Mouse (Mus musculus): ENCODE measurements around the gene Cryba4. TPM values are rescaled to one million over a fixed set of nuclear protein-coding genes. Genes with fewer than 3 reads are reported as not detected.
A peak's percentile ranks its signal among the peaks of the same experiment; 100 is the strongest.

Cryba4 gene
- polyA plus RNA-seq, 1 experiment, result 1.4 TPM

GRCm38 (mm10) chr5:112280863-112281660 lies 28.7 kb upstream of the Cryba4 start:
- TF ChIP-seq POLR2A (IDR thresholded peaks at IDR 0.05; ENCODE audit: borderline replicate concordance, extremely low read depth, low read depth, low read length) (no peak), CTCF (IDR thresholded peaks at IDR 0.05; ENCODE audit: insufficient read depth, low read length) (no peak)
- Histone ChIP-seq H3K4me1 (ENCODE audit: control insufficient read depth, insufficient read depth, low read length) (peaks cover 55% of the 10 kb centered on the region), H3K4me3 (replicated peaks; ENCODE audit: extremely low read depth, low read depth, low read length) (no peak overlapping the region)
- 51% methylated on average over 15 of the region's 15 CpGs for WGBS
- no peak for DNase-seq

GRCm38 (mm10) chr5:112280151-112280550 lies 27.8 kb upstream of the Cryba4 start:
- TF ChIP-seq POLR2A (IDR thresholded peaks at IDR 0.05; ENCODE audit: borderline replicate concordance, extremely low read depth, low read depth, low read length) (no peak), CTCF (IDR thresholded peaks at IDR 0.05; ENCODE audit: insufficient read depth, low read length) (no peak)
- no peak for DNase-seq
- Histone ChIP-seq H3K4me1 (ENCODE audit: control insufficient read depth, insufficient read depth, low read length) (peaks cover 54% of the 10 kb centered on the region), H3K4me3 (replicated peaks; ENCODE audit: extremely low read depth, low read depth, low read length) (no peak overlapping the region)
- 47% methylated on average over 7 of the region's 7 CpGs for WGBS

GRCm38 (mm10) chr5:112279181-112280021 lies 27.1 kb upstream of the Cryba4 start:
- no peak overlapping the region for H3K4me3 ChIP-seq (replicated peaks; ENCODE audit: extremely low read depth, low read depth, low read length)
- H3K4me1 ChIP-seq (ENCODE audit: control insufficient read depth, insufficient read depth, low read length), result peaks cover 47% of the 10 kb centered on the region
- DNase-seq, result no peak
- TF ChIP-seq CTCF (IDR thresholded peaks at IDR 0.05; ENCODE audit: insufficient read depth, low read length), result no peak
- TF ChIP-seq POLR2A (IDR thresholded peaks at IDR 0.05; ENCODE audit: borderline replicate concordance, extremely low read depth, low read depth, low read length), result no peak
- WGBS, result 51% methylated on average over 17 of the region's 17 CpGs

GRCm38 (mm10) chr5:112277906-112278470 lies 25.7 kb upstream of the Cryba4 start:
- no peak for TF ChIP-seq CTCF (IDR thresholded peaks at IDR 0.05; ENCODE audit: insufficient read depth, low read length)
- no peak for TF ChIP-seq POLR2A (IDR thresholded peaks at IDR 0.05; ENCODE audit: borderline replicate concordance, extremely low read depth, low read depth, low read length)
- DNase-seq, result no peak
- WGBS, result 61% methylated on average over 11 of the region's 11 CpGs
- peak overlapping the region; percentile 6 for H3K4me3 ChIP-seq (replicated peaks; ENCODE audit: extremely low read depth, low read depth, low read length)
- H3K4me1 ChIP-seq (ENCODE audit: control insufficient read depth, insufficient read depth, low read length), result peaks cover 35% of the 10 kb centered on the region

GRCm38 (mm10) chr5:112276907-112277348 lies 24.6 kb upstream of the Cryba4 start:
- DNase-seq, result no peak
- Histone ChIP-seq H3K4me1 (ENCODE audit: control insufficient read depth, insufficient read depth, low read length) (peaks cover 28% of the 10 kb centered on the region), H3K4me3 (replicated peaks; ENCODE audit: extremely low read depth, low read depth, low read length) (peak overlapping the region; percentile 93)
- 0% methylated on average over 24 of the region's 24 CpGs for WGBS
- TF ChIP-seq POLR2A (IDR thresholded peaks at IDR 0.05; ENCODE audit: borderline replicate concordance, extremely low read depth, low read depth, low read length) (no peak), CTCF (IDR thresholded peaks at IDR 0.05; ENCODE audit: insufficient read depth, low read length) (no peak)

GRCm38 (mm10) chr5:112276267-112276873 lies 24.1 kb upstream of the Cryba4 start, which contains the start of gene Tpst2:
Gene Tpst2 (plus strand): TSS chr5:112276691.
- 0% methylated on average over 62 of the region's 62 CpGs for WGBS
- TF ChIP-seq POLR2A (IDR thresholded peaks at IDR 0.05; ENCODE audit: borderline replicate concordance, extremely low read depth, low read depth, low read length), result peak; percentile 92; the same call in 1 of the 2 replicates
- TF ChIP-seq CTCF (IDR thresholded peaks at IDR 0.05; ENCODE audit: insufficient read depth, low read length), result no peak
- Histone ChIP-seq H3K4me3 (replicated peaks; ENCODE audit: extremely low read depth, low read depth, low read length) (peak within 1 kb of the TSS; percentile 93), H3K4me1 (ENCODE audit: control insufficient read depth, insufficient read depth, low read length) (peaks cover 24% of the 10 kb centered on the region)
- peak; percentile 100 for DNase-seq

GRCm38 (mm10) chr5:112275021-112275804 lies 22.9 kb upstream of the Cryba4 start:
- TF ChIP-seq POLR2A (IDR thresholded peaks at IDR 0.05; ENCODE audit: borderline replicate concordance, extremely low read depth, low read depth, low read length), result no peak
- peaks cover 18% of the 10 kb centered on the region for H3K4me1 ChIP-seq (ENCODE audit: control insufficient read depth, insufficient read depth, low read length)
- WGBS, result 45% methylated on average over 4 of the region's 4 CpGs
- no peak overlapping the region for H3K4me3 ChIP-seq (replicated peaks; ENCODE audit: extremely low read depth, low read depth, low read length)
- DNase-seq, result no peak

GRCm38 (mm10) chr5:112273746-112274463 lies 21.6 kb upstream of the Cryba4 start:
- TF ChIP-seq CTCF (IDR thresholded peaks at IDR 0.05; ENCODE audit: insufficient read depth, low read length) (no peak), POLR2A (IDR thresholded peaks at IDR 0.05; ENCODE audit: borderline replicate concordance, extremely low read depth, low read depth, low read length) (no peak)
- no peak for DNase-seq
- no peak overlapping the region for H3K4me3 ChIP-seq (replicated peaks; ENCODE audit: extremely low read depth, low read depth, low read length)
- WGBS, result 52% methylated on average over 2 of the region's 2 CpGs
- H3K4me1 ChIP-seq (ENCODE audit: control insufficient read depth, insufficient read depth, low read length), result peaks cover 7% of the 10 kb centered on the region

Measured in lung, adult 2 months (tissue).